Mouse (Mus musculus) gastrocnemius, adult 2 months (tissue): ENCODE data around the gene Fuca2. TPM values are rescaled to one million over a fixed set of nuclear protein-coding genes. Genes with fewer than 3 reads are reported as not detected.
A peak's percentile ranks its signal among the peaks of the same experiment; 100 is the strongest.
"Not testable (repeated sequence)": the region's sequence is repeated elsewhere in the genome, so short reads cannot be mapped to it uniquely, and the experiment has no call there.

Experiments
- DNase-seq: peaks from one replicate; pipeline ENCODE4 v3.0.0; 2022
- H3K27ac ChIP-seq: fragments of 200-600 bp; 2 replicates; pipeline ENCODE4 v1.8.1; 2022; ENCODE audit warnings: mild to moderate bottlenecking
- H3K4me3 ChIP-seq: fragments of 200-600 bp; 2 replicates; pipeline ENCODE4 v1.8.1; 2022; ENCODE audit warnings: mild to moderate bottlenecking, moderate library complexity
- CTCF ChIP-seq: fragments of 200-600 bp; IDR thresholded peaks from 2 replicates; pipeline ENCODE4 v1.8.1; 2022; ENCODE audit warnings: antibody characterized with exemption, mild to moderate bottlenecking, moderate library complexity
- intact Hi-C: fragments of 180-260 bp; cut with DNase I; formaldehyde crosslinking; loops from one replicate; pipeline ENCODE4 v1.15.1; 2025
- long read RNA-seq, 2 experiments: library from polyadenylated mRNA; stranded (forward); transcript quantifications; one replicate each; pipeline ENCODE4 v2.0.0; 2021
- total RNA-seq, 2 experiments: library from RNA; stranded (reverse); gene quantifications; 2 replicates each; pipeline ENCODE4 v1.2.3; 2021

The Fuca2 gene
- total RNA-seq, result 10 to 100 TPM; 11.4 to 15.1 TPM
- long read RNA-seq, experiment 1, full-length matches to known transcripts, result 14 of 20 reads
- long read RNA-seq, experiment 1, partial matches to known transcripts, result 1 of 20 reads
- long read RNA-seq, experiment 1, other reads (novel, unspliced or antisense), result 5 of 20 reads
- long read RNA-seq, experiment 2, full-length matches to known transcripts, result 23 of 23 reads
- long read RNA-seq, experiment 2, partial matches to known transcripts, result 0 of 23 reads
- long read RNA-seq, experiment 2, other reads (novel, unspliced or antisense), result 0 of 23 reads

DNA sequence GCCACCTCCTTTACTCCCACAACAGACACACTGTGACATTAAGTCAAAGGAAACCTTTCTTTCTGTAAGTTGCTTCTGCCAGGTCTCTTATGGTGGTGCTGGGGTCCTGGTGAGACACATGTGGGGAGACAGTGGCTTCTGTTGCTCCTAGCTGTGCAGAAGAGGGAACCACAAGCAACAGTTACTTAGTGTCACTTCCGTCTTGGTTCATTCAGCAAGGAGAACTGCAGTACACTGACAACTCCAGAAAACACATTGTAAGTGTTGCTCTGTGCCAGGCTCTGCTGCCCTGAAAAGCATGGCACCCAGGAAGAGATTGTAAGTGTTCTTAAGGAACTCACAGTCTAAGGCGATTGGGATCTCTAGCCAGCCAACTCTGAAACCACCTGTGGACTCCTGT, at the start of gene Fuca2:
Gene Fuca2, plus strand, starts transcription at position 210 of the 400 bp plus-strand sequence.
- intact Hi-C loops, result no loop called here
- H3K27ac ChIP-seq, result peak within 1 kb of the TSS; percentile 83; the same call in 1 of the 2 replicates
- TF ChIP-seq CTCF, result no peak
- peak within 1 kb of the TSS; percentile 87 for H3K4me3 ChIP-seq
- no peak for DNase-seq

DNA sequence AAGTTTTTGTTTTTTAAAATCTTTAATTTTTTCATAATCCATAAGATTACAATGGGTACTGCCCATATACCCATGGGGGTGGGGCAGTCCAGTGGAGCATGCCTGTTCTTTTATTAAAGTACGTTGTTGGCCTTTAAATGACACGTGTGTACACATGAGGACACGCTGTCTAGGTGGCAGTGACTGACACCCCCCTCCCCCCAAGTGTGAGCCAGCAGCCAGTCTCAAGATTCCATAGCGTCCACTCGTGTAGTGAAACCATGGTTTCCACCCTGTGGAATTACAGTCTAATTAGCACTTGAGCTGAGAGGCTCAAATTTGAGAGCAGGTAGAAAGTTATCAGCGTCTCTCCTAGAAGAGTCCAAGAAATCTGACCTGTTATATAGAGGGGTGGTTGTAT, 47.7 kb upstream of the Fuca2 start:
- intact Hi-C loops, result no loop called here
- no peak overlapping the region for H3K4me3 ChIP-seq

DNA sequence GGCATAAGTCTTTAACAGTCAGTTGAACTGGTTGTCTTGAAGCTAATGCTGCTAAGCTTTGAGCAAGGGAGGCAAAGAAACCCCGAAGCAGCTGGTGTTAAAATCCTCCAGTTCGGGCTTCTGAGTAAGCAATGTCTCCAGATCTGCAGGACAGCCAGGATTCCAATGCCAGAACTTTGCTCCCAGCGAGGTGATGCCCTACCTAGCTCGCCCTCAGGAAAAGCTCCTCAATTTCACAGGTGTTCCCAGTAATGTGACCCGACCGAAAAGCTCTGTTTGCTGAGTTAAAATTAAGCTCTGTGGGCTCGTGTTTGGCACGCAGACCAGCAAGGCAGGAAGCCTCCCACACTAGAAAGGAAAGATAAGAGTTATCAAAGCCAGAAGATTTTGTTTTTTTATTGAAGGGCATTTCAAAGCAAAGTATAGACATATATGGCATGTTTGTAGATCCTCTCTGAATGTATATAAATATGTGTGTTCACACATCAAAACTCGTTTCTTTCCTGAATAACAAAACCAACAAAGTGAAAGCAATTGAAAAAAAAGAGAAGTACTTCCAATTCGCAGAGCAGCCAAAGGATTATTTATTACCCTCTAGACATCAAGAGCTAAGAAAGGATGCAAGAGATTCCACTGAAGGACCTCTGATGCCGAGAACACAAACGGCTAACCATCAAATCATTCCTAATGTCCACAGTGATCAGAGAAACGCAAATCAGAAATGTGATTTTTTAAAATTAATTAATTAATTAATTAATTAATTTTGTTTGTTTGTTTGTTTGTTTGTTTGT, 45.9 kb upstream of the Fuca2 start:
- H3K4me3 ChIP-seq, result peak overlapping the region; percentile 40
- intact Hi-C loops, result no loop called here
- TF ChIP-seq CTCF, result no peak
- H3K27ac ChIP-seq, result no peak overlapping the region
- DNase-seq, result no peak

More for the DNA sequence above, 47.7 kb upstream of the Fuca2 start:
- no peak for TF ChIP-seq CTCF
- no peak overlapping the region for H3K27ac ChIP-seq
- DNase-seq, result no peak

DNA sequence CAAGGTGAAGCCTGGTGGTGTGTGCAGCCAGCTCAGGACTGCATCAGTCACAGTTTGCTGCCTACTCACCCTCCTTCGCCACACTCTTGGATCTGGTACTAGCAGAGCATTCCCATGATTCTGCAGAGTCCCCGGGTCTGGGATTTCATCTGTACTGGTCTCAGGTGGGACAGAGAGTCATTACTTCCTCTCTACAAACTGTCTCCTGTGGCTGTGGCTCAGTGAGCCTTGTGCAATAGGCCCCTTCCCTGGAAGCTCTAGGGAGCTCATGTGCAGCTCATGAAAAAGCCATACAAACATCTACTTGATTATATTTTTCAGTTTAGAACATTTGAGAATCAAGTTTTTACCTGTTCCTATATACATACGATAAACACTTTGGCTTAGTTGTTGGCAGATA, 35.0 kb upstream of the Fuca2 start:
- DNase-seq, H3K4me3 ChIP-seq, H3K27ac ChIP-seq, intact Hi-C loops: not testable (repeated sequence)

DNA sequence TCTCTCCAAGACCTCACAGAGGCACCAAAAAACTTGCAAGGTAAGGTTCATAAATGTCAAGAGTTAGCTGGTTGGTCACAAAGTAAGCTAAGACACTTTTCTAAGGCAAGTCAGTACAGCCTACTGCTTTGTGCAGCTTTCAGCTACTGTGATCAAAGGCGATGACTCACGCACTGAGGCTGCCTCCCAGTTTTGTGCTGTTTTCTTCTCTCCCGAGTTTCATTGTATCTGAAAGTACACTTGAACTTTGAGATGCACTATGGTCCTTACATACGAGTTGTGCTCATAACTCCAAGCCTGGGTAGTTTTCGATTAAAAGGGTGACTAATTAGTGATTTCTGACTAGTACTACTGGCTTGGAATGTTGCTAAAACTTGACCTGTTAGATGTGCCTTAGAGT, 32.4 kb upstream of the Fuca2 start:
- intact Hi-C loops, result no loop called here
- Histone ChIP-seq H3K27ac (no peak overlapping the region), H3K4me3 (no peak overlapping the region)
- no peak for TF ChIP-seq CTCF
- no peak for DNase-seq

DNA sequence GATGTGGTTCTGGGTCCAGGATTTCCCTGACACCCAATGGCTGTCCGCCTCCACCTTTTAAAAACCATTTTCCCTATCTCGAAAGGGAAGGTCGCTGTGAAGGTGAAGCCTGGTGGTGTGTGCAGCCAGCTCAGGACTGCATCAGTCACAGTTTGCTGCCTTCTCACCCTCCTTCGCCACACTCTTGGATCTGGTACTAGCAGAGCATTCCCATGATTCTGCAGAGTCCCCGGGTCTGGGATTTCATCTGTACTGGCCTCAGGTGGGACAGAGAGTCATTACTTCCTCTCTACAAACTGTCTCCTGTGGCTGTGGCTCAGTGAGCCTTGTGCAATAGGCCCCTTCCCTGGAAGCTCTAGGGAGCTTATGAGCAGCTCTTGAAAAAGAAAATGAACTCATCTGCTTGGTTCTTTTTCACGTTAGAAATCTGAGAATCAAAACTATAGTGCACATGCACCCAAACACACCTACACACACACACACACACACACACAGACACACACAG, 31.3 kb upstream of the Fuca2 start:
- intact Hi-C loops, H3K4me3 ChIP-seq, DNase-seq, H3K27ac ChIP-seq: not testable (repeated sequence)

DNA sequence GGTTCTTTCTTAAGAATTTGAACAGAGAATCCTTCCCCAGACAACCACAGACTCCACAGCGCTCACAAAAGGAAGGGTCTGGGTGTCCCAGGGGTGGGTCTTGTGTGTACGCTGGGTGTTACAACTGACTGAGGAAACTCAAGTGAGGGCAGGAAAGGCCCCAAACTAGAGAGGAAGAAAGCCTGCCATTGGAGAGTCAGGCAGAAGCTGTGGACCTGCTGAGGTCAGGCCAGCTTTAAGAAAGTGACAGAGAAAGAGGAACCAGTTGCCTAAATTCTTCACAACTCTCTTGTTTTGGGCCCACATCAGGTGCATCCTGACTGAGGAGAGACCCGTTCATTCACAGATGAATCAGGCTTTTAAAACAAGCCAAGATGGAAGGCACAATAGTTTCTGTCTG, 29.1 kb upstream of the Fuca2 start:
- H3K27ac ChIP-seq, result no peak overlapping the region
- intact Hi-C loops, result no loop called here
- no peak for TF ChIP-seq CTCF
- H3K4me3 ChIP-seq, result no peak overlapping the region
- DNase-seq, result no peak

DNA sequence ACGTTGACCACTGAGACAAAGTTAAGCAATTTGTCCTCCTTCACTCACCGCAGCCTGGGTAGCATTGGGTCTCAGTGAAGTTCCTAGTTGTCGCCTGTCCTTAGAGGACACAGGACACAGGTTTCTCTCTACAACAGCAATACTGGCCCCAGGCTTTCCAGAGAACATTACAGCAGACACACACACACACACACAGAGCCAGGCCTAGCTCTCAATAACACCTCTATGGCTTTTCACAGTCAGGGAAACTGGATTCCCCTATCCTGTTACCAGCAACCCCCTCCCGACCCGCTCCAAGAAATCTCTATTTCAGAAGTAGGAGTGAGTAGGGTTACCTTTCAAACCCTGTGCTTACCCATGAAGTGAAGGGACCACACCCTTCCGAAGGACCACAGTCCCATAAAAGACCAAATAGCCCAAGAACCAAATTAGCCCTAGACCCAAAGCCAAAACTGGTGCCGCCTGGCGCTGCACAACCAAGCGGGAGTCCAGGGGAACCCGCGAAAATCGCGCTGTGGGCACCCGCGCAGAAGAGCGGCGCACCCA, 26.0 kb upstream of the Fuca2 start:
- intact Hi-C loops, result no loop called here
- Histone ChIP-seq H3K27ac (no peak overlapping the region), H3K4me3 (peak overlapping the region; percentile 79)
- no peak for DNase-seq
- no peak for TF ChIP-seq CTCF

DNA sequence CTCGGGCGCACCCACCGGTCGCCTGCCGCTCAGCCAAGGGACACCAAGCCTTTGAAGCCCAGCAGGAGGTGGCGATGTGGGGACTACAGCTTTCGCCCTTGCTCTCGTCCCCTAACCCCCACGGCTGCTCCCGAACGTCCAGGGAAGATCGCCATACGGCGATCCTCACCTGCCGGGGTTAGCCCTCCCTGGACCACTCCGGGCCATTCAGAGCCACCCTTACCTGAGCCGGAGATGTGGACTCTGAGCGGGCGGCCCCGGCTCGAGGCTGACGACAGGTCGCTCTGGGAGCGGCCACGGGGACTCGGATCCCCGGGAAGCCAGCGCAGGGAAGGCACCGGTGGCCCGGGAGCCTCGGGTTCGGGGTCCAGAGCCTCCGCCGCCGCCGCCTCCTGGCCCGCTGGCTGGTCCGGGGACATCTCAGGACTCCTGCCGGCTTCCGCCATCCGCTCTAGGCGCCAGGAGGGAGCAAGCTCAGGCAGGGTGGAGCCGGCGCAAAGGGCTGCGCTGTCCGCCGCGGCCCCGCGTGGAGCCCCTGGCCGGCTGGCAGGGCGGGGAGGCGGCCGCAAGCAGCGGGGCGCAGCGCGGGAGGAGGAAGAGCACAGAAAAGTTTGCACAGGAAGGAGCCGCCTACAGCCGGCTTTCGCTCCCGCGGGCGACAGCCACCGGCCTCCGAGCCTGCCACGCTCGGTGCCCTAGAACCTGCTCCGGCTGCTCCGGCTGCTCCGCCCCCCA, 25.3 kb upstream of the Fuca2 start, which contains the start of gene Phactr2:
Gene Phactr2, minus strand, starts transcription at position 580 of the 735 bp plus-strand sequence.
- H3K4me3 ChIP-seq, result peak within 1 kb of the TSS; percentile 79
- intact Hi-C loops, result no loop called here
- no peak for TF ChIP-seq CTCF
- no peak within 1 kb of the TSS for H3K27ac ChIP-seq
- peak; percentile 45 for DNase-seq

DNA sequence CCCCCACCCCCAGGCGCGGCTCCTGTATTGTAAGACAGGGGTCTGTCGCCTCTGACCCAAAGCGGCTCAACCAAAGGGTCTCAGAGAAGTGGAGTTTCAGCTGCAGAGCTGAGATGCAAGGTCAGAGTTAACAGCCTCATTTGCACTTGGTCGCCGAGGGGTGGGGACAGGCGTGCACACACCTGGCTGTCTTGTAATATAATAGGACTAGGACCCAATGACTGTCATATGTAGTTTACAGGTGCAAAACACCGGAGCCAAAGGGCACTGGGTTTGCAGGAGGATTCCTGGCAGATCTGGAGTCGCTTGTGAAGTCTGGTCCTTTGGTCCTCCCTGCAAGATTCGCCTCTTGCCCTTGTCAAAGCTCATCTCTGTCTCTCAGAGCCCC, 24.8 kb upstream of the Fuca2 start:
- DNase-seq, result no peak
- intact Hi-C loops, result no loop called here
- TF ChIP-seq CTCF, result no peak
- Histone ChIP-seq H3K4me3 (peak overlapping the region; percentile 79), H3K27ac (no peak overlapping the region)

DNA sequence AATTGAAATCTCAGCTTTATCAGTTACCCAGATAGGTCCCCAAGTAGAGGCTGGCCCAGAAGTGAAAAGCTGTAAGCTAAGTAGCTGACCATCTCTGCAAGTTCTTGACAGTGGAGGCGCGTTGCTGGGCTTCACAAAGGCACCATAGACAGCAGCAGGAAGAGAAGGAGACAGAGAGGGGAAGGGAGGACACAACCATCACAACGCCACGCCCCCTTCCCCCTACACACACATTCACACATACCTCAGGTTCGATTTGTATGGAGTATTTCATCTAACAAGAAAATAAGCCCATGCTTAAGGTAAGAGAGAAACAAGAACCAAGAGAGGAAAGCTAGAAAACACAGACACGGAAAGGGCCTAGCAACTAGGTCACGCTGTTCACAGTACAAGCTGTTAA, 24.2 kb upstream of the Fuca2 start:
- no peak for TF ChIP-seq CTCF
- intact Hi-C loops, result no loop called here
- no peak overlapping the region for H3K4me3 ChIP-seq
- DNase-seq, result no peak
- no peak overlapping the region for H3K27ac ChIP-seq

DNA sequence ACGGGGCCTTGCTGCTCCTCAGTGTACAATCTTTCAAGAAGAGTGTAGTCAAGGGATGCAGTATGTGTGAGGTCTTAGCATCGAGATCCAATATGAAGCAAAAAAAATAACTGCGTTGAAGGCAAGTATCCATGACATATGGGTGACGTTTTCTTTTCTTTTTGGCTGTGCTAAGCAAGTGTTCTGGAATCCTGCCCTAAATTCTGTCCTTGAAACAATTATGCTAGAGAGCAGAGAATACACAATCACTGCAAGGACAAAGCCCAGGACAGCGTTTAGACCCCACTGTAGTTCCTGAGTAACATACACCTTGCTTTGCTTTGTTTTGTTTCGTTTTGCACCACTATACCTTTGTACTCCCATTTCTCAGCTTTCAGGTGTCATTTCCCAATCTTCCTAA, 20.0 kb upstream of the Fuca2 start:
- no peak for TF ChIP-seq CTCF
- DNase-seq, result no peak
- intact Hi-C loops, result no loop called here
- H3K4me3 ChIP-seq, result no peak overlapping the region
- no peak overlapping the region for H3K27ac ChIP-seq

DNA sequence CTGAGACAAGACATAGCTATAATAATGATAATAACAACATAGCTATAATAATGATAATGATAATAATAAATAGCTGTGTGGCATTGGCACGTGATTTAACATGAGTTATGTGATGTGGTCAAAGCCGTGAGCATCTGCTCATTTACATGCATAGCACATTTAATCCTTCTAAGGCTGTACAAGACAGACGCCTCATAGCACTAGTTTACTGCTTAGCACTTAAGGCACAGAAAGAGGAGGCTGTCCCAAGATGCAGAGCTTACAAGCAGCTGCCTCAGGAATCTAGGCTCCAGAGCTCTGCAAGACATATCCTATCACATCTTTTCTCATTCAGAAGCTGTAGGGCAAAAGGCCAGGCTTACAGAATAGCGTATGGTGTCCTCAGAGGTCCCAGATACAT, 13.4 kb upstream of the Fuca2 start:
- Histone ChIP-seq H3K4me3 (no peak overlapping the region), H3K27ac (no peak overlapping the region)
- TF ChIP-seq CTCF, result no peak
- no peak for DNase-seq
- intact Hi-C loops, result no loop called here
